Mouse (Mus musculus) frontal cortex, postnatal 14 days (tissue): Measurements from ENCODE around the gene Cdk19.
"Not testable (repeated sequence)": the region's sequence is repeated elsewhere in the genome, so short reads cannot be mapped to it uniquely, and the experiment has no call there.

Source experiments
- DNase-seq, 2 experiments: peaks; one replicate each; pipeline ENCODE4 v3.0.0; 2022; ENCODE audit warnings: low spot score in 2 of 2

Gene Cdk19

GRCm38 (mm10) chr10:40521579-40521978, 182.2 kb downstream of the Cdk19 start:
- no peak for DNase-seq

- no peak for DNase-seq
Observed at GRCm38 (mm10) chr10:40523312-40523975, 184.1 kb downstream of the Cdk19 start.

- no peak for DNase-seq
Observed at GRCm38 (mm10) chr10:40524032-40524806, 184.9 kb downstream of the Cdk19 start.

- no peak for DNase-seq
Observed at GRCm38 (mm10) chr10:40524991-40525390, 185.6 kb downstream of the Cdk19 start.

- no peak for DNase-seq
Observed at GRCm38 (mm10) chr10:40525616-40526155, 186.3 kb downstream of the Cdk19 start.

- no peak for DNase-seq
Observed at GRCm38 (mm10) chr10:40526301-40526761, 187.0 kb downstream of the Cdk19 start.

GRCm38 (mm10) chr10:40526986-40527385, 187.6 kb downstream of the Cdk19 start:
- DNase-seq = no peak

- no peak for DNase-seq
Observed at GRCm38 (mm10) chr10:40527573-40527972, 188.2 kb downstream of the Cdk19 start.

- no peak for DNase-seq
Observed at GRCm38 (mm10) chr10:40528668-40529067, 189.3 kb downstream of the Cdk19 start.

GRCm38 (mm10) chr10:40529617-40530016, 190.3 kb downstream of the Cdk19 start:
- peak in 1 of 2 experiments; percentile 43 for DNase-seq

- no peak for DNase-seq
Observed at GRCm38 (mm10) chr10:40530661-40531060, 191.3 kb downstream of the Cdk19 start.

- DNase-seq = not testable (repeated sequence)
Observed at GRCm38 (mm10) chr10:40532586-40532985, 193.2 kb downstream of the Cdk19 start.
